Mouse (Mus musculus): ENCODE data around the gene Synrg.

GRCm38 (mm10) chr11:84033671-84034070 lies 69.4 kb downstream of the Synrg start:
- no peak for TF ChIP-seq CTCF (conservative IDR thresholded peaks at IDR 0.05; ENCODE audit: insufficient read depth, insufficient read length, low read depth, low read length)
- TF ChIP-seq POLR2A (IDR thresholded peaks at IDR 0.05; ENCODE audit: low read depth, low read length), result no peak

All from kidney, adult 2 months (tissue).